Mouse (Mus musculus) kidney, adult 2 months (tissue): ENCODE measurements at regions not wholly inside any gene's neighbourhood (a gene's known extent, or its start where the extent isn't known, plus 50 kb on each side); places are given as distances from the start of the nearest gene placed in this dataset.

ENCODE experiments used
- CTCF ChIP-seq: fragments of 200-500 bp; conservative IDR thresholded peaks from 2 replicates; pipeline ENCODE4 v1.5.1; 2011; ENCODE audit warnings: low read depth, mild to moderate bottlenecking, control low read depth, low read length, moderate library complexity, mixed read lengths; ENCODE audit not compliant: insufficient read depth, insufficient read length
- POLR2A ChIP-seq: fragments of 200-500 bp; IDR thresholded peaks from one replicate; pipeline ENCODE4 v1.6.1; 2011; ENCODE audit warnings: low read depth, low read length, control low read depth

DNA sequence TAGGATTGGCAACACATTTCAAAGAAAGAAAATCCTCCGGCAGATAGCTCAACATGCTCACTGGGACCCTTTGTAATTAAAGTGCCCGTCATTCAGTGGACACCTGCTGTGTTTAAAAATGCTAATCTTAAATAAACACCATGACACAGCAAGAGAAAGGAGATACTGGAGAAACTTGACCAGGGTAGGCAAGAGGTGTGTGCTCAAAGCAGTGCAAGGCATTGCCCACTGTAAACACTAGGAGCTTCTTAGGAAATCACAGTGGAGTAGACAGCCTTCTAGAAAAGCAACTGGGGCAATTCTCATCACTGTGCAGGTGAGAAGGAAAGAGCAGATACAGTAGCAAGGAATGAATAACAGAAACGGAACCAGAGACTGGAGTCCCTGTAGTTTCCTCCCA, 369.2 kb downstream of the Atp23 start:
- TF ChIP-seq POLR2A (no peak), CTCF (no peak)
